Mouse (Mus musculus): ENCODE measurements around the gene Mfap1b.
A peak's percentile ranks its signal among the peaks of the same experiment; 100 is the strongest.

Mfap1b gene

DNA sequence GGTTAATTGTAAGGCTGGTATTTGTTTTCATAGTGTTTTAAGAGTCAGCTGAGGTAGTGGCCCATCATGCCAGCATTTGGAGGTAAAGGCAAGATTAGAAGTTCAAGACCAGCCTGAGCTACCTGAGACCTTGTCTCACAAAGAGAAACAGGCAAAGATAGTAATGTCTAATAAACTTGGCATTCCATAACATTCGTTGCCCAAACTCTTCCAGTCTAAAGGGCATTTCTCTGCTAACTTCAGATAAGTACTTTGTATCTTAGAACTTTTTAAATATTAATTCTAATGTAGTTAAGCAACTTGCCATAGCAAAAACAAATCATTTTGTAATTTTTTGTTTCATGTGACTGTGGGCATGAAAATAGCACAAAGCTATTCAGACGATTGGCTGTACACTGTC lies 50.7 kb downstream of the Mfap1b start:
- no peak for DNase-seq

DNA sequence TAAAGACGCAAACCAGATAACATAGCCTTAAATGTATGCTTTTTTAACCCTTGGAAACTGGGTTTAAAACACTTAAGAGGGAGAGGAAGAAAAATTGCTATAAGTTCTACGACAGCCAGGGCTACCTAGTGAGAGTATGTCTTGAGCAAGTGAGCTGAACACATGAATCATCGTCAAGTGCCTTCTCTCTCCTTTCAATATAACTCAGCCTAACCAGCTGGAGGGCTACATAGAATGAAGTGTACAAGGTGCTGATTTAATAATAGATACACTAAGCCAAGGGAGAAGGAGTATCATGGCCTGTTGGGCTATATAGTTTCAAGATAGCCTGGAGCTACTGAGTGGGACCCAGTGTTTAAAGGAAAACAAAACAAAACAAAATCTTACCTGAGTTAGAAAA lies 55.4 kb downstream of the Mfap1b start:
- DNase-seq, result no peak

DNA sequence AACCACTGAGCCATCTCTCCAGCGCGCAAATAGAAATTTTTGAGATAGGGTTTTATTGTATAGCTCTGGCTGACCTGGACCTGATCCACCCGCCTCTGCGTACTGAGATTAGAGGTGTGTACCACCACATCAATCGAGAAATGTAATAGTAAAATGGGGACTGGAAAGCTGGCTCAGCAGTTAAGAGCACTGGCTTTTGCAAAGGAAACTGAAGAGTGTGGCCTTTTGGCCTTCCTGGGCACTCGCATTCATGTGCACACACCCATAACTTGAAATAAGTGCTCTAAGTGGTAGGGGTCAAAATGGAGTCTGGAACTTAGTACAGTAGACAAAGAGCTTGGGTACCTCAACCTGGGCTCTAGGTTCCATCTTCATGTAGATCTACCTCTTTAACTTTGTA lies 57.5 kb downstream of the Mfap1b start:
- no peak for DNase-seq

DNA sequence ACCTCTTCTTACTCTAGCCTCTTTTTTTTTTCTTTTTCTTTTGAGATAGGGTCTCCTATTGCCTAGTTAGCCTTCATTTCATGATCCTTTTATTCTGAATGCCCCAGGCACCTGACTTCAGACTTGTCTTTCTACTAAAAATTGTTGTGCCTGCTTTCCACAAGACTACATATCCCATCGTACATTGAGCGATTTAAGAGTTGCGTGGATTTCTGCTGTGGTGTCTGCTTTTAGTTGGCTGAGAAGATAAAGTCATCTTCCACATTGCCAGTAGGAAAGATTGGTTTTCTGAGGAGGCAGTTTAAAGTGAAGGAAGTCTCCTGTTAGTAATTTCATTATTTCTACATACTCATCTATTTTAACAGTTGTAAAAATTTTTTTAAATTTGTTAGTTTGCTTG lies 58.3 kb downstream of the Mfap1b start:
- DNase-seq, result no peak

DNA sequence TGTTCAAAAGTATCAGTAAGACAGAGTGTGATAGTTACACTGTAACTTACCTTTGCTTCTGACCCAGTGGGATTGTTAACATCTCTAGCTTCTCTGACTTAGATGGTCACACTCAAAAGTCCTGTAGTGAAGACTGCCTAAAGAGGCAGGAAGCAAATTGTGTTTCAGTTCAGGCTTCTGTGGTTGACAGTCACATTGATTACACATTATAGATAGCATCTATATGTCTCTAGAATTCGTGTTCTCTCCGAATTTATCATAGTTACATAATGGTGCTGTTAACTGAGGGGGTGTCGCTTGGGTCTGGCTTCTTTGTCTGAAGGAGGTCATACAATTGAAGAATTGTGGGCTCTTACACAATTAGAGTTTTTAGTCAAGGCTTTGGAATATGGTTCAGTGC lies 58.8 kb downstream of the Mfap1b start:
- no peak for DNase-seq

DNA sequence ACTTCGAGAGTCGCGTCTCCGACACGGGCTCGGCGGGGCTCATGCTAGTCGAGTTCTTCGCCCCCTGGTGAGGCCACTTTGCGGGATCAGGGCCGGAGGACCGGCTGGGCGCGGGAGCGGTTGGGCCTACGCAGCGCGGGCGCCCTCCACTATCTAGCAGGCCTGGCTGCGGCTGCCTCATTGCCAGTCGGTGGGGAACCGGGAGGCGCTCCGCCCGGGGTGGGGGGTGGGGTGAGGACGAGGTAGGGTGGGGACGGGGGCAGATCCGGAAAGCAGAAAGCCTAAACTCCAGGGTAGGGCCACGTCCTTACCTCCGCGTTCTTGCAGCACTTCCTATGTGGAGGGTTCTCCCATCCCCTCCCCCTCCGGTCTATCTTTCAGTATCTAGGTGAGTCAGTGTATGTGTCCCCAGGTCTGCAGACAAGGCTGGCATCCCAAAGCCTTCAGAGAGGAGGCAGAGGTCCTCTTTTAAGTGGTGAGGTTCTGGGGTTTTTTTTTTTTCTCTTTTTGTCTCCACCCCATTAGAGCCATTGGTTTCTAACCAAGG lies 59.7 kb downstream of the Mfap1b start:
- DNase-seq, result peak in 1 of 2 experiments; percentile 67

DNA sequence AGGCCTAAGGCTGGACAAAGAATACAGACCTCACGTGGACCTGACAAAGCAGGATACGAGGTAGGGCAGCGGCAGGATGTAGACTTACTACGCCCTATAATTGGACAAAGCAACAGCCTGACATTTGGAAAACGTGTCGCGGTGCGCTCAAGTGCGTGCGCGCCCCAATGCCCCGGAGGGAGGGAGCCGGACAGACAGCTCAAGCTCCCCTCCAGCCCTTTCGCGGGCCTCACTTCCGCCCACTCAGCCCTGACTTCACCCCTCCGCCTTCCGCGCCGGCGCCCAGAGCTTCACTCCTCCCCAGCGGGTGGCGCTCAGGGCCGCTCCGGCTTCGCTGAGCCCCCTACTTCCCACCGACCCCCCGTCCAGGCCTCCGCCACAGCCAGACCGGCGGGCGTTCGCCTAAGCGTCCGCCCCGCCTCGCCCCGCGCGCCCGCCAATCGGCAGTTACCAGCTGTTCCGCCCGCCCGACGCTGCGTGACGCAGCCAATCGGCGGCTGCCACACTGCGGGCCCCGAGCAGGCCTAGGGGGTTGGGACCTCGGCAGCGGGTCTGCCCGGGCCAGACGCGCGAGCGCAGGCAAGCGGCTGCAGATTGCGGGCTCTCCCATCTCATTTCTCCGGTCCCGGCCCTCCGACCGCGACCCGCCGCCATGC lies 60.4 kb downstream of the Mfap1b start, which contains the start of the genes Pdia3 and Catsper2:
Pdia3 (plus strand) TSS at position 389 of the 656 bp plus-strand sequence.
Catsper2 (minus strand) TSS at position 406 of the 656 bp plus-strand sequence.
- peak; percentile 95 to 98 for DNase-seq

DNA sequence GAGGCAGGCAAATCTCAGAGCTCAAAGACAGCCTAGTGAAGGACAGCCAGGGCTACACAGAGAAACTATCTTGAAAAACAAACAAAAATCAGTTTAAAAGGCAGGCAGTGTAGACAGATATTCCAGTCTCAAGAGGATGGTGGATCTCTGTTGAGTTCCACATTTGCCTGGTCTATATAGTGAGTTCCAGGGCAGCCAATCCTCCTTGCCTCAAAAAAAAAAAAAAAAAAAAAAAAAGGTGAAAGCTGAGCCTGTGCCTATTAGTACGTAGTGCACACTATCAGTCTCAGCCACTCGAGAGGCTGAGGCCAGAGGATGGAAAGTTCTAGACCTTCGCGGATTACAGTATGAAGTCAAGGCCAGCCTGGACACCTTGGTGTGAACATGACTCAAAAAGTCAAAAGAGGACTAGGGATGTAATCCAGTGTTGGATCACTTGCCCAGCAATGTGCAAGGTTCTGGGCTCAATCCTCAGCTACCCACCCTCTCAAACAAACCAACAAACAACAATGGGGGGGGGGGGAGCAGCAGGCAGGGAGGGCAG lies 61.0 kb downstream of the Mfap1b start:
- DNase-seq, result no peak
